Mouse (Mus musculus) CD4-positive naive resting alpha-beta T cell, adult 57 days (primary cell): ENCODE data around the gene Rrp1. TPM values are rescaled to one million over a fixed set of nuclear protein-coding genes. Genes with fewer than 3 reads are reported as not detected.

Source experiments
- total RNA-seq: library from RNA; stranded (reverse); gene quantifications from one replicate; pipeline ENCODE4 v1.2.4, GENCODE M21; 2023

Gene Rrp1
- 265 TPM for total RNA-seq

DNA sequence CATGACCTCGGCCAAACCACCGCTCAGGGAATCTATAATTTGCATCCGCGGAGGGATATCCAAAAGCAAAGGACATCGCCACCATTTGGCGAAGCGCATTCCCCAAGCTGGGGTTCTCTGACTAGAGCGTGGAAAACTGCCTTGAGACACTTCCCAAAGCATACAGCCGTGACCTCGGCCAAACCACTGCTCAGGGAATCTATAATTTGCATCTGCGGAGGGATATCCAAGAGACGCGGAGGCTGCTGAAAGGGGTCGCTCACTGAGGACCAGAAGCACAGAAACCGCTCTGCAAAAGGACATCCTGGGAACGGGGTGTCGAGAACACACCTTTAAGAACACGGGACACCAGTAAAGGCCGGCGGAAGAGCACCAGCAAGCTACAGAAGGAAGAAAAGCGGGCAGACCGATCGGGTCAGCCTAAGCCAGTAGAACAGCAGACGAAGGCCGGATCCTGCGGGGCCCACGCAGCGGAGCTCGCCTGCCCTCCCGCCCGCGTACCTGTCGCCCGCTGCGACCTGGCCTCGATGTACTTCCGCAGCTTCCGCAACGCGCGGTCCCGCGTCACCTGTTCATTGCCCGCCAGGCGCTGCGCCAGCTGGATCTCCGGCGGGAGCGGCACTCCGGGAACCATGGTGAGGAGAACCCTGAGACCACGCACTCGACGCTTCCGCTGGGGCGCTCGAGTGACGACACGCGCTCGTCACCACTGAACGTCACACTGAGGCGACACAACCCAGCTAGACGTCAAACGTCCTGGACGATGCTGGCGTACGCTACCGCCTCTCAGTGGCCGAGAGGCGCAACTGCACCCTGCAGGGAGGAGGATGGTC lies at the start of gene Rrp1:
Gene Rrp1, minus strand, starts transcription at position 725 of the 833 bp plus-strand sequence.

DNA sequence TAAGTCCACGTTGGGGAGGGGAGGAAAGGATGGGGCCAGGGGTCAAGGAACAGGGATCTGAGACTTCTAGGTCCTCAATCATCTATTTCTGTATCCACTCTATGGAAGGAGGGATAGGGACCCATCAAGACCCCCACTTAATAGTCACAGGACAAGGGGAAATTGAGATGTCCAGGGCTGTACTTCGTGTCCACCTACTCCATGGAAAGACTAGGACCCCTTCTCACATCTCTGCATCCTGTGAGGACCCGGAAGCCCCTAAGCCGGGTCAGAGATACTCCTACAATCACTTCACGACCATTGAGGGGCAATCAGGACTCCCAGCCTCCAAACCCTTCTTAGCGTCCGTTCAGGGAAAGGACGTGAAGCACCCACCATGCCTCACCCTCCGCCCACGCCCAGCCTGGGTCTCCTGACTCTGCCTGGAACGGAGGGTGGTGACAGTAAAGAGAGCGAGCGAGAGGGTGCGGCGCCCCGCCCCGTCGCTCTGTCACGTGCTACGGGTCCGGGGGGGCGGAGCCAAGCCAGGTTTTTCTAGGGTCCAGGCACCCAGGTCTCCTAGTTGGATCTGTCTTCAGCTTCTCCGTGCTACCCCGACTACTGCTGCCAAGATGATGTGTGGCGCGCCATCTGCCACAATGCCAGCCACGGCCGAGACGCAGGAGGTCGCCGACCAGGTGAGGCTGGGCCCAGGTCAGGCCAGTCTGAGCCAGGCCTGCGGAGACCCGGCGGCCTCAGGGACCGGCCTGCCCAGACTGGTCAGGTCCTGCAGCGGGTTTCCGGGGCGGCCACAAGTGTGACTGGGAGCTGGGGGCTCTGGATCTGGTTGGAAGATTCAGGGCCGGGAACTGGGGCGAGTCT lies 12.6 kb upstream of the Rrp1 start, which contains the start of gene Cstb:
Gene Cstb, plus strand, starts transcription at position 489 of the 861 bp plus-strand sequence.

GRCm38 (mm10) chr10:78351887-78352665 lies 60.8 kb downstream of the Rrp1 start, which contains the start of gene Agpat3:
Gene Agpat3, minus strand, starts transcription at chr10:78352489.

Other genes starting within 250 kb of the Rrp1 start
- gene D10Jhu81e, start 243.3 kb downstream of the Rrp1 start, total RNA-seq, result 43.0 TPM
- 24.2 TPM for gene Pwp2, start 227.9 kb downstream of the Rrp1 start, total RNA-seq
- gene Trappc10, start 168.4 kb downstream of the Rrp1 start, total RNA-seq, result 84.3 TPM
- 108 TPM for gene Agpat3, start 60.6 kb downstream of the Rrp1 start, total RNA-seq
- gene Cstb, start 12.6 kb upstream of the Rrp1 start, total RNA-seq, result 28.7 TPM
- gene Pdxk, start 51.9 kb upstream of the Rrp1 start, total RNA-seq, result 13.7 TPM
- not detected for gene Olfr1358, start 104.4 kb upstream of the Rrp1 start, total RNA-seq
- 107 TPM for gene Ilvbl, start 161.3 kb upstream of the Rrp1 start, total RNA-seq
- 1.6 TPM for gene Syde1, start 178.9 kb upstream of the Rrp1 start, total RNA-seq
- gene Olfr1357, start 205.0 kb upstream of the Rrp1 start, total RNA-seq, result not detected